Mouse (Mus musculus) G1E (cell line): ENCODE measurements around the gene Neurl1a.

ENCODE experiments used
- CTCF ChIP-seq: IDR thresholded peaks from 2 replicates; pipeline ENCODE4 v1.5.1; 2012; ENCODE audit warnings: low read depth, low read length, inconsistent platforms, mixed read lengths
- GATA1 ChIP-seq: IDR thresholded peaks from 2 replicates; pipeline ENCODE4 v1.6.1; 2012; ENCODE audit warnings: borderline replicate concordance, low read length, inconsistent platforms, mixed read lengths
- POLR2AphosphoS5 ChIP-seq: IDR thresholded peaks from 2 replicates; pipeline ENCODE4 v1.6.1; 2012; ENCODE audit warnings: low read depth, low read length, inconsistent platforms; ENCODE audit not compliant: insufficient replicate concordance
- TAL1 ChIP-seq: conservative IDR thresholded peaks from 2 replicates; pipeline ENCODE4 v1.6.1; 2012; ENCODE audit warnings: low read depth, low read length, inconsistent platforms, mixed read lengths

DNA sequence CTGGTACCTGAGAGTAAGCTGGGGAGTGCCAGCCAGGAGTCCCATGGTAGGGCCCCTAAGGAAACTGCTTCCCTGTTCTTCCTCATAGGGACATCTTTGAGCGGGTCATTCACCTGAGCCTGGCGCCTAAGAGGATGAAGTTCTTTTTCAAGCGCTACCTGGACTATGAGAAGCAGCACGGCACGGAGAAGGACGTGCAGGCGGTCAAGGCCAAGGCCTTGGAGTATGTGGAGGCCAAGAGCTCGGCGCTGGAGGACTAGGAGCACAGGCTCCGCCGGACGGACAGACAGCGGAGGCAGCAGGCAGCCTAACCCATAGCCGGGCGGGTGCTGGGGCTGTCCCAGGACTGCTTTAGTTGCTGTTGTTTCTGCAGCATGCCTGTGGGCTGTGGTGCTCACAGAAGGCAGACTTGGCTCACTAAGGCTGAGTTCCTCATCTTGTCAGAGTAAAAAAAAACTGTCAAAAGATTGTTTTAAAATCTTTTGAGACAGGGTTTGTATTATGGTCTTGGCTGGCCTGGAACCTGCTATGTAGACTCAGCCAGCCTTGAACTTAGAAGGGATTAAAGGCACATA is 48.0 kb upstream of the Neurl1a start:
- TF ChIP-seq POLR2AphosphoS5 (no peak), CTCF (no peak), GATA1 (no peak), TAL1 (no peak)
